Mouse (Mus musculus): ENCODE results near the gene Grm8. TPM values are rescaled to one million over a fixed set of nuclear protein-coding genes. Genes with fewer than 3 reads are reported as not detected.

The Grm8 gene
- polyA plus RNA-seq, 1 experiment from 2014 or later: not detected

DNA sequence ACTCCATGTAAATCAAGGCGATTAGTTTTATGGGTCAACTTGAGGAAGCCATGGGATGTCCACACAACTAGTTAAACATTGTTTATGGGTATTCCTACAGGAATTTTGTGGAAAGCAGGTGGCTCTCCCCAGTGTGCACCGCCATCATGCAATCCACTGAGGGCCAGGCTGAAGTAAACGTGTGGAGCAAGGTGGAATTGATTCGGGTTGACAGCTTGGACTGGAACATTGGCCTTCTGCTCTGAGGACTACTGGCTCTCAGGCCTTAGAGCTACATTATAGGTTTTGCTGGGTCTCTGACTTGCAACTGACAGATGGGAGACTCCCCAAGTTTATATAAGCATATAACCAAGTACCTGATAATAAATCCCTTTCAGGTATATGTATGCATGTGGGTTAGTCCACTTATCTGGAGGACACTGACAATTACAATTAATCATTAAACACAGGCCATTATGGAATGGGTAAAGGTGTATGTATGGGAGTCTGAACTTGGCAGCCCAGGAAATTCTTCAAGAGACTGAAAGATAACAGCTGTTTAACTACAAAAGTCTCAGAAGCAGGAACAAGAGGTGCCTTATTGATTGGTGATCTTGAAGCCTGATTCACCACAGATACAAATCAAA lies 359.2 kb downstream of the Grm8 start:
- 62% methylated on average over 4 of the region's 4 CpGs for WGBS (ENCODE audit: insufficient replicate concordance)
- TF ChIP-seq CTCF (IDR thresholded peaks at IDR 0.05; ENCODE audit: low read depth): no peak
- TF ChIP-seq EP300 (IDR thresholded peaks at IDR 0.05; ENCODE audit: low read depth): no peak
- DNase-seq (no peak), ATAC-seq (no peak)
- no peaks in the 10 kb centered on the region for H3K36me3 ChIP-seq (replicated peaks; ENCODE audit: insufficient read depth, low read length)
- no peaks in the 10 kb centered on the region for H3K27me3 ChIP-seq (ENCODE audit: insufficient read depth, low read length)
- H3K4me3 ChIP-seq (ENCODE audit: low read depth, low read length): no peak overlapping the region
- H3K9ac ChIP-seq (replicated peaks): no peak overlapping the region
- H3K27ac ChIP-seq (ENCODE audit: low read depth): no peak overlapping the region
- H3K4me2 ChIP-seq (ENCODE audit: low read depth, low read length): no peak overlapping the region
- no peaks in the 10 kb centered on the region for H3K9me3 ChIP-seq (ENCODE audit: low read length)
- H3K4me1 ChIP-seq (ENCODE audit: insufficient read depth): no peaks in the 10 kb centered on the region

DNA sequence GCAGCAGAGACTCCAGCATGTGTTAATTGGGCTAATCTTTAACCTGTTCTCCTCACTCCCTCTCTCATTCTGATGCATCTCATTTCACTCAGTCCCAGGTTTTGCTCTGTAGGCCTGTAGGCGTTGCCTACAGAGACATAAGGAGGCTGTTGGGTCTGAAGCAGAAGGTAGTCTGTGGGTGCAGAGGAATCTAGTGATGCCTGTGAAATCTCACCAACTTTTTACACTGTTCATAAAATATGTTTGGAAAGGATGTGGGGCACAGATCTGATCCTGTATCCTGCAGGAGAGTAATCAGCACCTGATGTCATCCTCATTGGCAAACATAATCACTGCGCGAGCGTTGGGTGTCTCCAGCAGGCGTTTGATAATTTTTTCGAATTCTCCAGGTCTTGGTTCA lies 372.9 kb downstream of the Grm8 start:
- no peaks in the 10 kb centered on the region for H3K27me3 ChIP-seq (ENCODE audit: insufficient read depth, low read length)
- WGBS (ENCODE audit: insufficient replicate concordance): 73% methylated on average over 6 of the region's 6 CpGs
- H3K4me1 ChIP-seq (ENCODE audit: insufficient read depth): no peaks in the 10 kb centered on the region
- no peak overlapping the region for H3K9ac ChIP-seq (replicated peaks)
- H3K4me2 ChIP-seq (ENCODE audit: low read depth, low read length): no peak overlapping the region
- no peaks in the 10 kb centered on the region for H3K9me3 ChIP-seq (ENCODE audit: low read length)
- no peaks in the 10 kb centered on the region for H3K36me3 ChIP-seq (replicated peaks; ENCODE audit: insufficient read depth, low read length)
- TF ChIP-seq CTCF (IDR thresholded peaks at IDR 0.05; ENCODE audit: low read depth) (no peak), EP300 (IDR thresholded peaks at IDR 0.05; ENCODE audit: low read depth) (no peak)
- no peak overlapping the region for H3K4me3 ChIP-seq (ENCODE audit: low read depth, low read length)
- DNase-seq (no peak), ATAC-seq (no peak)
- no peak overlapping the region for H3K27ac ChIP-seq (ENCODE audit: low read depth)

DNA sequence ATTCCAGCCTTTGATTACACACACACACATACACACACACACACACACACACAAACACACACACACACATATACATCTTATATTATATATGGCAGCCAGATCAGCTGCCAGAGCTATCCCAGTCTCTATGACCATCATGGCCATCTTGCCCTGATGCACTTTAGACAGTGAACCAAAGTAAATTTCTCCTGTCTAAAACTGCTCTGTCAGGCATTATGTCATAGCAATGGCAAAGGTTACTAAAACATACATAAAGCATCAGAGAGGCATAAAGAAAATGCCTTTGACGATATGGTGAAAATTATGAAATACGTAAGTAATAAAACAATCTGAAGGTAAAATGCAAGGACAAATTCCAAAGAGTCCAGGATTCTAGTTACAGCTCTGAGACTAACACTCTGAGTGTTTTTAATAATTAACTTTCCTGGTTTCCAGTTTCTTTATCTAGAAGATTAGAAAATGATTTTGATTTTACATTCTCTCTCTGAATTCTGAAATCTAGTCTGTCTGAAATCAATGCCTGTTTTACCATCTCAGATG lies 381.6 kb downstream of the Grm8 start:
- Histone ChIP-seq H3K27ac (ENCODE audit: low read depth) (no peak overlapping the region), H3K27me3 (ENCODE audit: insufficient read depth, low read length) (no peaks in the 10 kb centered on the region), H3K9me3 (ENCODE audit: low read length) (no peaks in the 10 kb centered on the region), H3K36me3 (replicated peaks; ENCODE audit: insufficient read depth, low read length) (no peaks in the 10 kb centered on the region), H3K4me2 (ENCODE audit: low read depth, low read length) (no peak overlapping the region), H3K4me3 (ENCODE audit: low read depth, low read length) (no peak overlapping the region), H3K4me1 (ENCODE audit: insufficient read depth) (no peaks in the 10 kb centered on the region), H3K9ac (replicated peaks) (no peak overlapping the region)
- ATAC-seq (no peak), DNase-seq (no peak)
- whole genome bisulfite sequencing (ENCODE audit: insufficient replicate concordance): 80% methylated on average over 2 of the region's 2 CpGs
- TF ChIP-seq CTCF (IDR thresholded peaks at IDR 0.05; ENCODE audit: low read depth) (no peak), EP300 (IDR thresholded peaks at IDR 0.05; ENCODE audit: low read depth) (no peak)

DNA sequence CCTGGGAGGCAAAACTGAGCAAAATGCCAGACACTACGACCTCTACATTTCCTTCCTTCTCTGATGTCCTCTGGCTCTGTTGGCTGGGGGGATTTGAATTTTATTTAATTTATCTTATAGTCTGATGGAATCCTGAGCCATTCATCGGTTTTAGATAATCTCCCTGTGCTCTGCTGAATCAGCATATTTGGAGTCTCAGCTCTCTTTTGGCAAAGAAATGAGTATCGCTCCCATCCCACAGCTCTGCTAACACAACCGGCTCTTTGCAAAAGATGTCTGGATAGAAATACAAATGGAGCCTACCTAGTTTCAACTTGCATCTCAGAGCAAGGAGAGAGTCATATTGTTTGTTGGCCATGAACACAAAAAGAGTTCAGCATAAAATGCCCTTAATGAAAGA lies 388.5 kb downstream of the Grm8 start:
- no peaks in the 10 kb centered on the region for H3K4me1 ChIP-seq (ENCODE audit: insufficient read depth)
- no peak overlapping the region for H3K27ac ChIP-seq (ENCODE audit: low read depth)
- H3K4me3 ChIP-seq (ENCODE audit: low read depth, low read length): no peak overlapping the region
- DNase-seq (no peak), ATAC-seq (no peak)
- no peak overlapping the region for H3K9ac ChIP-seq (replicated peaks)
- TF ChIP-seq EP300 (IDR thresholded peaks at IDR 0.05; ENCODE audit: low read depth) (no peak), CTCF (IDR thresholded peaks at IDR 0.05; ENCODE audit: low read depth) (no peak)
- WGBS (ENCODE audit: insufficient replicate concordance): 78% methylated on average over 4 of the region's 4 CpGs
- no peaks in the 10 kb centered on the region for H3K27me3 ChIP-seq (ENCODE audit: insufficient read depth, low read length)
- H3K4me2 ChIP-seq (ENCODE audit: low read depth, low read length): no peak overlapping the region
- no peaks in the 10 kb centered on the region for H3K9me3 ChIP-seq (ENCODE audit: low read length)
- no peaks in the 10 kb centered on the region for H3K36me3 ChIP-seq (replicated peaks; ENCODE audit: insufficient read depth, low read length)

DNA sequence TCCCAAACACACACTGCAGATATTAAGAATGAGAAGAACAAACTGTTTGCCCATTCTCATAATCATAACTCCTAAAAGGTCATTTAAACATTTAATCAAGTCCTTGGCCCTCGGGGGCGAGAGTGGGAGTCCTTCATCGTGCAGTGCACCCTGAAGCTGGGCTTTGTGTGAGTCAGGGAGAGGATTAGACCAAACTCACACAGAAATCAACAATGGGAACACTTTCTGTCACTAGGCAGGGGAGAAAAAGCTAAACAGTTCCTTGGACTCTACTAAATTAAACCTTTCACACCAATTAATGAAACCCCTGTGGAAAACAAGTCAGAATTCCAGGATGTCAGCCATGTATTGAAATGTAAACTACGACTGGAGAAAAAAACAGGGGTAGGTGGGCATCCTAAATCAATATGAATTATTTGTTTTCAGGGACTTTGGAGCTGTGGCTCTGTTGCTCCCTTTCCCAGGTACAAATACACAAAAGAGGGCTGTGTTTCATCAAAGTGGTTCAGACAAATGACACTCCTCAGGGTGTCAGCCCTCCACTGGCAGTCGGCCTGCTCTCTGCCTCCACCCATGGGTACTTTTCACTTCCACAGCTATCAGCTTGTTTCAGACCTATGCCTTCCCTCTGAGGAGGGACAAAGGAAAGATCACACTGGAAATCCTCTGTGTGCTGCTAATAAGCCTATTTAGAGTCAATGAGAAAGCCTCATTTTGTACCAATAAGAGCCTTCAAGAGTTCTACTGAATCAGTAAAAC lies 389.1 kb downstream of the Grm8 start:
- no peaks in the 10 kb centered on the region for H3K36me3 ChIP-seq (replicated peaks; ENCODE audit: insufficient read depth, low read length)
- H3K4me2 ChIP-seq (ENCODE audit: low read depth, low read length): no peak overlapping the region
- H3K9ac ChIP-seq (replicated peaks): no peak overlapping the region
- H3K9me3 ChIP-seq (ENCODE audit: low read length): no peaks in the 10 kb centered on the region
- no peaks in the 10 kb centered on the region for H3K27me3 ChIP-seq (ENCODE audit: insufficient read depth, low read length)
- TF ChIP-seq EP300 (IDR thresholded peaks at IDR 0.05; ENCODE audit: low read depth) (no peak), CTCF (IDR thresholded peaks at IDR 0.05; ENCODE audit: low read depth) (no peak)
- no peak overlapping the region for H3K4me3 ChIP-seq (ENCODE audit: low read depth, low read length)
- no peak for DNase-seq
- no peak overlapping the region for H3K27ac ChIP-seq (ENCODE audit: low read depth)
- no peaks in the 10 kb centered on the region for H3K4me1 ChIP-seq (ENCODE audit: insufficient read depth)
- no peak for ATAC-seq
- WGBS (ENCODE audit: insufficient replicate concordance): 45% methylated on average over 5 of the region's 5 CpGs

DNA sequence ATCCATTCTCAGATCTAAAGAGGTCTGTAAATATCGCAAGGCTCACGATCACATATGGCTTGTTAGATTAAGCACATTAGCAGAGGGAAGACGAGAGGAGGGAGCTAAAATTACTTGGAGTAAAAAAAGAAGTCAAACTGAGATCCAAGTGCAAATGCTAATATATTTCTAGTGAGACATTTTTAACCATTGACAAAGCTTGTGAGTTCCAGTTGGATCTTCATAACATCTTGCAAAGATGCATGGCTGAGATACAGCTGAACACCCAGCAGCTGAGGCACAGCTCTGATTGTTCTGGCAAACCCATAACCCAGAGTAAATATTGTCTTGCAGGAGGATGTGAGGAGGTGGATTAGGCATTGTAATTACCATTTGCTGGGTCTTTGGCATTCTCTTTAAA lies 445.6 kb downstream of the Grm8 start:
- no peak overlapping the region for H3K4me3 ChIP-seq (ENCODE audit: low read depth, low read length)
- no peaks in the 10 kb centered on the region for H3K9me3 ChIP-seq (ENCODE audit: low read length)
- TF ChIP-seq EP300 (IDR thresholded peaks at IDR 0.05; ENCODE audit: low read depth) (no peak), CTCF (IDR thresholded peaks at IDR 0.05; ENCODE audit: low read depth) (no peak)
- H3K9ac ChIP-seq (replicated peaks): no peak overlapping the region
- no peaks in the 10 kb centered on the region for H3K4me1 ChIP-seq (ENCODE audit: insufficient read depth)
- no peak for DNase-seq
- no peaks in the 10 kb centered on the region for H3K36me3 ChIP-seq (replicated peaks; ENCODE audit: insufficient read depth, low read length)
- ATAC-seq: no peak
- H3K27ac ChIP-seq (ENCODE audit: low read depth): no peak overlapping the region
- H3K27me3 ChIP-seq (ENCODE audit: insufficient read depth, low read length): no peaks in the 10 kb centered on the region
- H3K4me2 ChIP-seq (ENCODE audit: low read depth, low read length): no peak overlapping the region
- WGBS (ENCODE audit: insufficient replicate concordance): 85% methylated on average over 3 of the region's 3 CpGs
